Mouse (Mus musculus) brain, embryonic 18.5 days (tissue): ENCODE results near the gene Zbtb16.

Source experiments
- DNase-seq: peaks from one replicate; pipeline ENCODE4 v3.0.0-alpha.2; 2012; ENCODE audit warnings: low read depth, low spot score

Zbtb16 gene

GRCm38 (mm10) chr9:48710355-48711295, 125.4 kb downstream of the Zbtb16 start:
- no peak for DNase-seq

GRCm38 (mm10) chr9:48707824-48708229, 128.2 kb downstream of the Zbtb16 start:
- DNase-seq, result no peak

- no peak for DNase-seq
Observed at GRCm38 (mm10) chr9:48707134-48707823, 128.7 kb downstream of the Zbtb16 start.

- DNase-seq, result no peak
Observed at GRCm38 (mm10) chr9:48701296-48701695, 134.7 kb downstream of the Zbtb16 start.

GRCm38 (mm10) chr9:48700871-48701270, 135.2 kb downstream of the Zbtb16 start:
- no peak for DNase-seq

GRCm38 (mm10) chr9:48697470-48697815, 138.6 kb downstream of the Zbtb16 start:
- no peak for DNase-seq

GRCm38 (mm10) chr9:48696731-48697469, 139.1 kb downstream of the Zbtb16 start:
- DNase-seq, result no peak

- no peak for DNase-seq
Observed at GRCm38 (mm10) chr9:48696330-48696729, 139.7 kb downstream of the Zbtb16 start.

GRCm38 (mm10) chr9:48695796-48696195, 140.2 kb downstream of the Zbtb16 start:
- DNase-seq, result no peak

GRCm38 (mm10) chr9:48694616-48695061, 141.4 kb downstream of the Zbtb16 start:
- DNase-seq, result no peak

- no peak for DNase-seq
Observed at GRCm38 (mm10) chr9:48693696-48694095, 142.3 kb downstream of the Zbtb16 start.

- no peak for DNase-seq
Observed at GRCm38 (mm10) chr9:48689718-48689980, 146.4 kb downstream of the Zbtb16 start.

GRCm38 (mm10) chr9:48688859-48689717, 146.9 kb downstream of the Zbtb16 start:
- DNase-seq, result no peak

GRCm38 (mm10) chr9:48687891-48688290, 148.1 kb downstream of the Zbtb16 start:
- no peak for DNase-seq

- no peak for DNase-seq
Observed at GRCm38 (mm10) chr9:48685721-48686120, 150.3 kb downstream of the Zbtb16 start.

GRCm38 (mm10) chr9:48684144-48684543, 151.9 kb downstream of the Zbtb16 start:
- DNase-seq, result no peak

GRCm38 (mm10) chr9:48681193-48681592, 154.8 kb downstream of the Zbtb16 start:
- no peak for DNase-seq

GRCm38 (mm10) chr9:48678426-48679358, 157.3 kb downstream of the Zbtb16 start:
- peak; percentile 61 for DNase-seq

GRCm38 (mm10) chr9:48675151-48675790, 160.8 kb downstream of the Zbtb16 start:
- no peak for DNase-seq
